Mouse (Mus musculus): ENCODE data around the gene Actr2. TPM values are rescaled to one million over a fixed set of nuclear protein-coding genes. Genes with fewer than 3 reads are reported as not detected.
"Not testable (repeated sequence)": the region's sequence is repeated elsewhere in the genome, so short reads cannot be mapped to it uniquely, and the experiment has no call there.

Actr2 gene
- polyA plus RNA-seq, 1 experiment from 2014 or later = 121 TPM

- H3K9me3 ChIP-seq; H3K4me1 ChIP-seq; H3K27me3 ChIP-seq; ATAC-seq (ENCODE audit: borderline replicate concordance, extremely low read depth, low FRiP score, low TSS enrichment); H3K4me2 ChIP-seq; H3K27ac ChIP-seq; H3K4me3 ChIP-seq; H3K9ac ChIP-seq: not testable (repeated sequence)
- 81% methylated on average over 2 of the region's 2 CpGs for WGBS
- peaks cover 41% of the 10 kb centered on the region for H3K36me3 ChIP-seq
Observed at GRCm38 (mm10) chr11:20064086-20064485, 48.6 kb downstream of the Actr2 start.

DNA sequence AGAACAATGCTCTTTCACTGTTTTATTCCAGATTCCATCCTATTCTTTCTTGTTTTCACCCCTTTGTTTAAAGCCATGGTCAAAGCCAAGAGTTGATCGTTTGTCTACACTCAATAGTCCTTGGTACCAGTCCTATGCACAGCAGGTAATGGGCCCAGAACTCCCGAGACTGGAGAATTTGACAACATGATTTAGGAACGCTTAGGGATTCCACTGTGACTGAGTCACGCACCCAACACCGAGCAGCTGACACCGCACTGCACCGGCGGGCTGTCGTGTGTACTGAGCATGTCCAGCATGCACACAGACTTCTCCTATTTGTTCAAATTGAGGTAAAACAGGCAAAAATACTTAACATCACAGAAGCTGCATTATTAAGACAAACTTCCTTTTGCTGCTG is 49.9 kb downstream of the Actr2 start:
- not testable (repeated sequence) for H3K27me3 ChIP-seq; H3K9ac ChIP-seq; H3K4me2 ChIP-seq; H3K4me3 ChIP-seq; H3K4me1 ChIP-seq; H3K9me3 ChIP-seq; H3K27ac ChIP-seq; ATAC-seq (ENCODE audit: borderline replicate concordance, extremely low read depth, low FRiP score, low TSS enrichment)
- 86% methylated on average over 9 of the region's 9 CpGs for WGBS
- peaks cover 41% of the 10 kb centered on the region for H3K36me3 ChIP-seq

GRCm38 (mm10) chr11:20059736-20060135 is 53.0 kb downstream of the Actr2 start:
- WGBS = 89% methylated on average over 3 of the region's 3 CpGs
- peaks cover 30% of the 10 kb centered on the region for H3K36me3 ChIP-seq
- no peaks in the 10 kb centered on the region for H3K27me3 ChIP-seq
- H3K4me1 ChIP-seq = no peaks in the 10 kb centered on the region
- ATAC-seq (ENCODE audit: borderline replicate concordance, extremely low read depth, low FRiP score, low TSS enrichment) = no peak
- no peak overlapping the region for H3K9ac ChIP-seq
- H3K4me3 ChIP-seq = no peak overlapping the region
- no peak overlapping the region for H3K27ac ChIP-seq
- no peak overlapping the region for H3K4me2 ChIP-seq
- no peaks in the 10 kb centered on the region for H3K9me3 ChIP-seq

- Histone ChIP-seq H3K4me2 (no peak overlapping the region), H3K9ac (no peak overlapping the region), H3K36me3 (peaks cover 22% of the 10 kb centered on the region), H3K27me3 (no peaks in the 10 kb centered on the region), H3K9me3 (no peaks in the 10 kb centered on the region), H3K27ac (no peak overlapping the region), H3K4me3 (no peak overlapping the region), H3K4me1 (no peaks in the 10 kb centered on the region)
- no peak for ATAC-seq (ENCODE audit: borderline replicate concordance, extremely low read depth, low FRiP score, low TSS enrichment)
- 79% methylated on average over 2 of the region's 2 CpGs for WGBS
Observed at GRCm38 (mm10) chr11:20057429-20057828, 55.3 kb downstream of the Actr2 start.

DNA sequence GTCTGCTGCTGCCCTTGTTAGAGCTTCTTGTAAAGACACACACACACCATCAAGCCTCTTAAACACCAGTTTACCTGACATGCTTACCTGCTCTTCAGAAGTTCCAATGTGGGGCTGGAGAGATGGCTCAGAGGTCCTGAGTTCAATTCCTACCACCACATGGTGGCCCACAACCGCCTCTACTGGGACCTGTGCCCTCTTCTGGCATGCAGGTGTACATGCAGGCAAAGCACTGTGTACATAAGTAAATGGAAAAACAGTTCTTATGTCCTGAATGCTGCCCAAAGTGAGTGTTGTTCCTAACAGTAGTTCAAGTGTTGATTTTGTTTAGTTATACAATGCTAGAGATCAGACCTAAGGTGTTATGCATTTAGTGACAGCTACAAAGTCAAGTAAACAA is 56.5 kb downstream of the Actr2 start:
- Histone ChIP-seq H3K4me3 (no peak overlapping the region), H3K27ac (no peak overlapping the region), H3K36me3 (peaks cover 18% of the 10 kb centered on the region), H3K9ac (no peak overlapping the region), H3K4me1 (no peaks in the 10 kb centered on the region), H3K9me3 (no peaks in the 10 kb centered on the region), H3K27me3 (no peaks in the 10 kb centered on the region), H3K4me2 (no peak overlapping the region)
- WGBS = 83% methylated on average over 1 of the region's 1 CpGs
- no peak for ATAC-seq (ENCODE audit: borderline replicate concordance, extremely low read depth, low FRiP score, low TSS enrichment)

DNA sequence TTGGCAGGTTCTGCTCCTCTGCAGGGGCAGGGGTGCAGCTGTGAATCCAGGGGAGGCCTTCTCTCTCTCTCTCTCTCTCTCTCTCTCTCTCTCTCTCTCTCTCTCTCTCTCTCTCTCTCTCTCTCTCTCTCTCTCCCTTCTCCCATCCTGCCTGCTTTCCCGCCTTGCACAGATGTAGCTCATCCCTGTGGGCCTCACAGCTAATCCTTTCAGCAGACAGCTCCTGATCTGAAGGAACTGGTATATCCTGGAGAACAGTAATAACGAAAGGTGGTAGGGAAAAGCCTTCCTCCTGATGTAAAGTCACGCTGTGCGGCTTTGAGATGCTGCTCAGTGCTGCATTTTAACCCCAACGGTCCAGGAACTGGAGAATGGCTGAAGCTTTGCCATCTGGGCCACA is 58.1 kb downstream of the Actr2 start:
- Histone ChIP-seq H3K9me3 (no peaks in the 10 kb centered on the region), H3K9ac (no peak overlapping the region), H3K4me2 (no peak overlapping the region), H3K27ac (no peak overlapping the region), H3K4me1 (no peaks in the 10 kb centered on the region), H3K36me3 (peaks cover 13% of the 10 kb centered on the region), H3K27me3 (no peaks in the 10 kb centered on the region), H3K4me3 (no peak overlapping the region)
- ATAC-seq (ENCODE audit: borderline replicate concordance, extremely low read depth, low FRiP score, low TSS enrichment) = no peak
- WGBS = 46% methylated on average over 5 of the region's 5 CpGs

DNA sequence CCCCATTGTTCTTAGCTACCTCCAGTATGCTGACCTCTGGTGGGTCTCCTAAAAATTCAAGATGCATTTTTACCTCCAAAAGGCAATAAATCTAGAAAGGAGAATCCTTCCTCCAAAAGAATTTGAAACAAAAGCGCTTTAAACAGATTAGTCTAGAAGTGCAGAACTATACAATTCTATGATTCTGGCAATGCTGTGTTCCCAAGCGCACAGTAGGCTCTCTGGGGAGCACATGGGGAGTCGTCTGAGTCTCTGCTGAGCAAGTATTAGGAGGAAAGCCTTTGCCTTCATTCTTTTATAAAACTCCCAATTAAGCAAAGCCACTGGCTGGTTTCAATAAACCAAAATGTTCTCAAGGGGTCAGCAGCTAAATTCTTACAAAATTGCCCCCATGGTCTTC is 58.8 kb downstream of the Actr2 start:
- 72% methylated on average over 3 of the region's 3 CpGs for WGBS
- no peak for ATAC-seq (ENCODE audit: borderline replicate concordance, extremely low read depth, low FRiP score, low TSS enrichment)

GRCm38 (mm10) chr11:20052814-20053536 is 59.7 kb downstream of the Actr2 start:
- Histone ChIP-seq H3K9me3 (no peaks in the 10 kb centered on the region), H3K36me3 (0 out of 2 replicates have a peak, but pooled peaks cover 4% of the 10 kb centered on the region), H3K9ac (no peak overlapping the region), H3K27me3 (no peaks in the 10 kb centered on the region), H3K4me2 (no peak overlapping the region), H3K4me1 (no peaks in the 10 kb centered on the region), H3K4me3 (no peak overlapping the region), H3K27ac (no peak overlapping the region)
- WGBS = 59% methylated on average over 13 of the region's 13 CpGs
- ATAC-seq (ENCODE audit: borderline replicate concordance, extremely low read depth, low FRiP score, low TSS enrichment) = no peak

More for the DNA sequence above, 58.8 kb downstream of the Actr2 start:
- no peaks in the 10 kb centered on the region for H3K9me3 ChIP-seq
- no peak overlapping the region for H3K4me3 ChIP-seq
- H3K4me1 ChIP-seq = no peaks in the 10 kb centered on the region
- H3K36me3 ChIP-seq = peaks cover 6% of the 10 kb centered on the region
- no peak overlapping the region for H3K27ac ChIP-seq
- H3K4me2 ChIP-seq = no peak overlapping the region
- H3K27me3 ChIP-seq = no peaks in the 10 kb centered on the region
- no peak overlapping the region for H3K9ac ChIP-seq

- H3K27ac ChIP-seq = no peak overlapping the region
- WGBS = 61% methylated on average over 3 of the region's 3 CpGs
- ATAC-seq (ENCODE audit: borderline replicate concordance, extremely low read depth, low FRiP score, low TSS enrichment) = no peak
Observed at GRCm38 (mm10) chr11:20045586-20045985, 67.1 kb downstream of the Actr2 start.

DNA sequence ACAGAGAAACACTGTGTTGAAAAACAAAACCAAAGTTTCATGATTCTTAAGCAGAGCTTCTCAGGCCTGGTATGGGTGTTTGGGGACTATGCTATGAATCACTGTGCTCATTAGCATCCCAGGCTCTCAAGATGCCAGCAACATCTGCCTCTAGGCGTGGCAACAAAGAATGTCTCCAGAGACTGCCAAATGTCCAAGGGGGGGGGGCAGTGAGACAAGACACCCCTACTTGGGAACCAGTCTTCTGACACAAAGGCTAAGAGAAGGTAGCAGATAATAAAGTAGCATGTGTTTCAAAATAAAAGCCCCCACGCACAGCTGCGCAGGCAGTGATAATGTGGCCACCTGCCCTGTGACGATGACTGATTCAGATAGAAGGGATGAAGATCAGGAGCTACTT is 69.5 kb downstream of the Actr2 start:
- H3K36me3 ChIP-seq = no peaks in the 10 kb centered on the region

More at GRCm38 (mm10) chr11:20045586-20045985, 67.1 kb downstream of the Actr2 start:
- Histone ChIP-seq H3K4me3 (no peak overlapping the region), H3K9ac (no peak overlapping the region), H3K4me2 (no peak overlapping the region), H3K27me3 (no peaks in the 10 kb centered on the region), H3K9me3 (no peaks in the 10 kb centered on the region), H3K36me3 (no peaks in the 10 kb centered on the region), H3K4me1 (no peaks in the 10 kb centered on the region)

DNA sequence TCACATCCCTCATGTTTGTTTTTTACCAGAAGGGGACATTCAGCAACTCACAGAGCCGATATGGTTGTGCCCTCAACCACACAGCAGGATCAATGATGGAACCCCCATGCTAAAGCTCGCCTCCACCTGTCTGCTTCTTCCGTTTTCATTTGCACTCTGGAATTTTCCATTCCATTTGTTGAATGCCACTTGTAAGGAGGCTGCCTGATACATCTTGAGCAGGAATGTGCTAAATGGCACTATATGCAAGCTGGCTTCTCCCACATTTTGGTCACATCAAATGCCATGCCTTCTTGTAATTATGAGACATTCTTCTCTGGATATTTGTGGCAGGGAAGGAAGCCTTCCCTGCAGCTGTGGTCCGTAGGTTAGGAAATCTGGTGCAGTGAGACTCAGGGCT is 70.6 kb downstream of the Actr2 start:
- Histone ChIP-seq H3K4me1 (0 out of 2 replicates have a peak, but pooled peaks cover 6% of the 10 kb centered on the region), H3K27me3 (no peaks in the 10 kb centered on the region), H3K9ac (no peak overlapping the region), H3K4me3 (no peak overlapping the region), H3K9me3 (no peaks in the 10 kb centered on the region), H3K4me2 (no peak overlapping the region), H3K36me3 (no peaks in the 10 kb centered on the region), H3K27ac (no peak overlapping the region)
- 64% methylated on average over 4 of the region's 4 CpGs for WGBS
- no peak for ATAC-seq (ENCODE audit: borderline replicate concordance, extremely low read depth, low FRiP score, low TSS enrichment)

More for the DNA sequence above, 69.5 kb downstream of the Actr2 start:
- no peak overlapping the region for H3K27ac ChIP-seq
- no peaks in the 10 kb centered on the region for H3K27me3 ChIP-seq
- no peak overlapping the region for H3K9ac ChIP-seq
- no peak overlapping the region for H3K4me3 ChIP-seq
- no peak overlapping the region for H3K4me2 ChIP-seq
- no peak for ATAC-seq (ENCODE audit: borderline replicate concordance, extremely low read depth, low FRiP score, low TSS enrichment)
- H3K9me3 ChIP-seq = no peaks in the 10 kb centered on the region
- 68% methylated on average over 4 of the region's 4 CpGs for WGBS
- H3K4me1 ChIP-seq = 0 out of 2 replicates have a peak, but pooled peaks cover 6% of the 10 kb centered on the region

GRCm38 (mm10) chr11:20041164-20041920 is 71.4 kb downstream of the Actr2 start:
- 0 out of 2 replicates have a peak, but pooled peaks cover 6% of the 10 kb centered on the region for H3K4me1 ChIP-seq
- H3K36me3 ChIP-seq = no peaks in the 10 kb centered on the region
- H3K4me3 ChIP-seq = no peak overlapping the region
- no peak for ATAC-seq (ENCODE audit: borderline replicate concordance, extremely low read depth, low FRiP score, low TSS enrichment)
- no peaks in the 10 kb centered on the region for H3K9me3 ChIP-seq
- H3K27ac ChIP-seq = no peak overlapping the region
- WGBS = 33% methylated on average over 6 of the region's 6 CpGs
- H3K4me2 ChIP-seq = no peak overlapping the region
- no peak overlapping the region for H3K9ac ChIP-seq
- H3K27me3 ChIP-seq = no peaks in the 10 kb centered on the region
